Mouse (Mus musculus) left cerebral cortex, adult 2 months (tissue): ENCODE results near the gene Ubash3b. TPM values are rescaled to one million over a fixed set of nuclear protein-coding genes. Genes with fewer than 3 reads are reported as not detected.

Experiments
- DNase-seq, 2 experiments: peaks; one replicate each; pipeline ENCODE4 v3.0.0; 2021 to 2022; ENCODE audit warnings: low spot score in 2 of 2, mixed read lengths in 1 of 2; ENCODE audit errors: extremely low spot score in 1 of 2
- H3K27ac ChIP-seq: fragments of 200-600 bp; 2 replicates; pipeline ENCODE4 v1.8.1; 2022
- H3K4me3 ChIP-seq: fragments of 200-600 bp; 2 replicates; pipeline ENCODE4 v1.8.1; 2022
- CTCF ChIP-seq: fragments of 200-600 bp; IDR thresholded peaks from 2 replicates; pipeline ENCODE4 v1.8.1; 2022; ENCODE audit warnings: antibody characterized with exemption, mild to moderate bottlenecking, moderate library complexity
- intact Hi-C: fragments of 180-260 bp; cut with DNase I; formaldehyde crosslinking; loops from one replicate; pipeline ENCODE4 v1.15.1; 2025
- total RNA-seq, 2 experiments: library from RNA; stranded (reverse); gene quantifications; 2 replicates each; pipeline ENCODE4 v1.2.3; 2021

Gene Ubash3b
- total RNA-seq, 2 experiments from 2014 or later: 23.5 to 26.7 TPM

DNA sequence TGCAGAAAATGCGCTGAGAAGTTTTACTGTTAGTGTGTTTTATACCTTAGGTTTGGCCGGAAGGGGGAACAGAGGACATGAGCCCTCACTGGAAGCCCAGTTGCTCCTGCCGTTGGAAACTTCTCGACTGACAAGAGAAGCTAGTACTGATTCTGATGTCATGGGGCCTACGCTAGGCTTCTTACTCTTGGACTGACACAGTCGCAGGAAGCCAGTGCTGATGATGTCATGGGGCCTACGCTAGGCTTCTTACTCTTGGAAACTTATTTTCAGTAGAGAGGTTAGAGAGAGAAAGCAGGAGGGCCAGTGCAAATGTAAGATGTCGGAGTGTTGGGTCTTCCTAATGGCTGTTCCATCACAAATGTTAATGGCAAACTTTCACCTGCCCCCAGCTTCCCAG, 57.8 kb downstream of the Ubash3b start:
- intact Hi-C loops: no loop called here
- Histone ChIP-seq H3K4me3 (no peak overlapping the region), H3K27ac (no peak overlapping the region)
- no peak for DNase-seq
- no peak for TF ChIP-seq CTCF

DNA sequence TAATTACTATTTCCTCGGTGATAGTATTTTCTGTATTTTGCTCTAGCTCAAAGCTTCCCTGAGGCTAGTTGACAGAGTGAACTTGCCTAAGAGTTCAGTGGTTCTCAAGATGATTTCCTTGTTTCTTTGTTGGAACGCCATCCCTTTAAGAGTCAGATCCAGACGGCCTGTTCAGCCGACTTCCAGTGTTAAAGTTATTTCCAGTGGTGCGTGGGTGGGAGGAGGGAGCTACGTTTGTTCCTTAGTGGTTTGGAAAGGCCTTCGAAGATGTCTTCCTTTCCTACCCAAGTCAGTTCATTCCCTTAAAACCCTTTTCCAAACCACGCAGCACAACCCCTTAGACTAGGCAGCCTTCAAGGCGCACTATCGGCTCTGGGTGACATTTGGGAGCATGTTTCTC, 58.9 kb downstream of the Ubash3b start:
- H3K4me3 ChIP-seq: no peak overlapping the region
- intact Hi-C loops: no loop called here
- peak overlapping the region; percentile 59 for H3K27ac ChIP-seq
- no peak for DNase-seq
- no peak for TF ChIP-seq CTCF

DNA sequence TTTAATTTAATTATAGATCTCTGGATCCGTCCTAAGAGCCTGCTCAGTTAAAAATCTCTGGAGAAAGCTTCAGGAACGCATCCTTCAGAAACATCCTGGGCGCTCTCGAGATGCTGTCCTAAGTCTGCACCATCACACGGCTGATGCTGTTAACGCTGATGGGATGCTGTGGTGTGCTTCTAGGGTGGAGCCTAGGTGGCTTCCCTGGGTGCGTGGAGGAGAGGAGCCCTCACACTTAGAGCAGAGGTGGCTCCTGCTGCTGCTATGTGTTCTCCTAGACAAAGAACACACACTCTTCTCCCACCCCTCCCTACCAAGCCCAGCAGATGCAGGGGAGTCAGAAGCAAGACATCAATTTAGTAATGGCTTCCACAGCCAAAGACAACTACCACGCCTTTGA, 61.6 kb downstream of the Ubash3b start:
- intact Hi-C loops: no loop called here

DNA sequence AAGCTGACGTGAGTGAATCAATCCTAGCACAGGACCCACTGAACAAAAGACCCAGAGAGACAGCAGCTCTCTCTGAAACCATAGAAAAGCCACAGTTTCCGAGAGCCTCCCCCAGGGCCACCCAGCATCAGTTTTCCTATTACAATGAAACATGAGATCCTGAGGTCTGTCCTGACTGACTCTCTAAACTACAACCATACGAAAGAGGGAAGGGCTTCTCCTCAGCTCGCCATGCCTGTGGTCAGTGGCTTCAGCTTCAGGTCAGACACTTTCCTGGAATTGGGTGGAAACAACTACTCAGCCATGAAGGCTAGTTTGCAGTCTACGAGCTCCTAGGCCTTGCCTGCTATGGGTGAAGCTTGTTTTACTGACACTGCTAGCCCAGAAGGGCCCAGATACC, 62.4 kb downstream of the Ubash3b start:
- no peak for DNase-seq
- Histone ChIP-seq H3K27ac (no peak overlapping the region), H3K4me3 (no peak overlapping the region)
- no peak for TF ChIP-seq CTCF
- intact Hi-C loops: no loop called here

More for the DNA sequence above, 61.6 kb downstream of the Ubash3b start:
- H3K27ac ChIP-seq: no peak overlapping the region
- DNase-seq: no peak
- no peak overlapping the region for H3K4me3 ChIP-seq
- TF ChIP-seq CTCF: no peak

DNA sequence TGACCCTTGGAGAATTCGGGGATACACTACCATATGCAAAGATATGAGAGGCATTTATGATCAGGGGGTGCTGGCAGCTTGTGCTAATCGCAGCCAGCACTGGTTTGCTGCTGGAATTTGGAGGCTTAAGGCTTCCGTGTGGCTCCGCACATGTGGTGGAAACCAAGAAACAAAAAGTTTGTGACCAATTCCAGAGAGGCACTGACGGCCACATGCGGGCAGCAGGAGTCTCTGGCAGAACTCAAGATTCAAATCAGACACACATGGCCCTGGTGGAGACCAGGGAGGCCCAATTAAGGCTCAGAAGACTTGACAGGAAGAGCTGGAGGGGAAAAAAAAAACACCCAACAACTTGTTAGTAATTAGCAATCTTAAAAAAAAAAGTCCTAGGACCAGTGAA, 63.4 kb downstream of the Ubash3b start:
- TF ChIP-seq CTCF: no peak
- intact Hi-C loops: no loop called here
- Histone ChIP-seq H3K27ac (no peak overlapping the region), H3K4me3 (no peak overlapping the region)
- DNase-seq: no peak

DNA sequence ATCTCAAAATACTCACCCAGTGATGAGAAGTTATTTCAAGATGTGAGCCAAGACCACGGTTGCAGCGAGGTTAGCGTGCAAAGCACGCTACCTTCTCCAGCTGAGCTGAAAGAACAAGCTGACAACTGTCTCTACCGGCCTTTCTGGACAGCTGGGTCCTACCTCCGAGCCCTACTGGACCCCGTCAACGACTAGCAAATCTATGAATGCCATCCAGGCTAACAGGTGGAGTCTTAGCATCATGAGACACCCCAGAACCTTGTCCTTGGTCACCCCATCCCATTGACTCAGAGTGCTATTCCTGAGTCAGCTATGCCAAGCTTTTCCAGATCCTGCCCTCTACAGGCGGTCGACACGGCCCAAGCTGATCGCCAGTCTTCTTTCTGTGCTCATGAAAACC, 69.5 kb downstream of the Ubash3b start:
- DNase-seq: no peak
- intact Hi-C loops: no loop called here
- H3K27ac ChIP-seq: no peak overlapping the region
- no peak; the same call in 1 of the 2 replicates for TF ChIP-seq CTCF
- no peak overlapping the region for H3K4me3 ChIP-seq

DNA sequence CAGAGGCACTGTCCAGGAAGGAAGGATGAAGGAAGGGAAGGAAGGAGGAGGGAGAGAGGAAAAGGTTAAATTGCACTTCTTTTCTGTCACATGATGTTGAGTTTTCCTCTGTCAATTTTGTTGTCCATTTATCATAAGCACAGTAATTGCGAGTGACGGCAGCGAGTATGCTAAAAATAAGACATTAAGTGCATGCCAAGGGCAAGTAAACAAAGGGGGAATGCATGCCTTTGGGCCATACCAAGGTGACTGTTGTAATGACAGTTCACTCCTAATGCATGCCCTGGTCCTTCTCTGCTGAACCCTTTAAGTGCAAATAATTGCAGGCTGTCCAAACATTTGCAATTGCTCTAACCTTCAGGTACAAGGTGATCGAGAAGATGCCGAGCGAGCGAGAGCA, 70.3 kb downstream of the Ubash3b start:
- H3K27ac ChIP-seq: no peak overlapping the region
- no peak for TF ChIP-seq CTCF
- DNase-seq: no peak
- intact Hi-C loops: no loop called here
- H3K4me3 ChIP-seq: no peak overlapping the region

DNA sequence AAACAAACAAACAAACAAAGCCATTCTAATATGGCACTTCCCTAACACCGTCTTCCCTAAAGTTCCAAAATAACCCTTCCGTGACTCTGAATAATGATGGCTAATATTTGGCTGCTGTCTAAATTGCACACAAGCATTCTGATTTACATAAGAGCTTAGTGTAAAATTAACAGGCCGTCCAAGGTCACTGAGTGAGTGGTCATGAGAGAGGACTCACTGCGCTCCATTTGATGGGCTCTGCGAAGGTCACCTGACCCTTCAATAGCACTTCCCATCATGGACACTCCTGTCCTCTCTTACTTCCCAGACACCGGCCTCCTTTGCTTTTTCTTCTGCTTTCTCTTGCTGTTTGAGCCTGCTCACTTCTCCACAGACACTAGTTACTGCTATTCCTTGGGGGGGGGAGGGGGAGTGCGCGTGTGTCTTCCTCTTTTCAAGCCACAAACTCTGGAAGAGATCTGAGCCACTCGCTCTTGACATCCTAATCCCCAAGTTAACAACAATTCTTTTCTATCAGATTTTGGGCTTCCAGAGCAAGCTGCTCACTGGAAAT, 73.6 kb downstream of the Ubash3b start:
- intact Hi-C loops: no loop called here
- no peak for DNase-seq
- no peak overlapping the region for H3K27ac ChIP-seq
- TF ChIP-seq CTCF: no peak
- no peak overlapping the region for H3K4me3 ChIP-seq

DNA sequence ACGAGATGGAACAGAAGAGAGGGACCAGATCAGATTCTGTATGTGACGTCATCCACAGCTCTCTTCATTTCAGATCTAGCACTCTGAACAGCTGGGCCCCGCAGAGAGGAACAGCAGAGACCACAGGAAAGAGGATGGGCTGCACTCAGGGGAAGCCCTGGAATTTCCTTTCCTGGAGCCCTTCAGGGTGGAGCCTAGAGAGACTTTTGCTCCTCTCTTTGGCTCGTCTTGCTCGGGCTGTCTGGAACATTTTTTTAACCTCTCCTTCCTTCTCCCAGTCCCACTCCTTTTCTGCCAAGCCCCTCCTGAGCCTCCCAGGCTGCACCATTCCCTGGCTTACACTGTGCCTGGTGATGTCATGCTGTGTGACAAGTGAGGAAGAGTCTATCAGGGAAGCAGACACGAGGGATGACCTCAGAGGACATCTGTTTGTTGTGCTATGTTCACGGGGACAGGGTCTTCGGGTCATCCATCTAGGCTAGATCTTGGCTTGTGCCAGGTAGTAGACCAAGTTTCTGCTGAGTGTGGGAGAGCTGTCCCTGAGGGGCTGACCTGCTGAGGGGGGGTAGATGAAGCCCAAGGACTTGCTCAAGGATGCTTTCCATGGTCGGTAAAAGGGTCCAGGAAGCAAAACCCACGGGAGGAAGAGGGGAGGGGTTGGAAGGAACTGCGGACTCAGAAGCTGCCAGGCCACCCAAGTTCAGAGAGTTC, 77.2 kb downstream of the Ubash3b start:
- intact Hi-C loops: no loop called here
- Histone ChIP-seq H3K4me3 (no peak overlapping the region), H3K27ac (peak overlapping the region; percentile 32; the same call in 1 of the 2 replicates)
- no peak for DNase-seq
- no peak for TF ChIP-seq CTCF

DNA sequence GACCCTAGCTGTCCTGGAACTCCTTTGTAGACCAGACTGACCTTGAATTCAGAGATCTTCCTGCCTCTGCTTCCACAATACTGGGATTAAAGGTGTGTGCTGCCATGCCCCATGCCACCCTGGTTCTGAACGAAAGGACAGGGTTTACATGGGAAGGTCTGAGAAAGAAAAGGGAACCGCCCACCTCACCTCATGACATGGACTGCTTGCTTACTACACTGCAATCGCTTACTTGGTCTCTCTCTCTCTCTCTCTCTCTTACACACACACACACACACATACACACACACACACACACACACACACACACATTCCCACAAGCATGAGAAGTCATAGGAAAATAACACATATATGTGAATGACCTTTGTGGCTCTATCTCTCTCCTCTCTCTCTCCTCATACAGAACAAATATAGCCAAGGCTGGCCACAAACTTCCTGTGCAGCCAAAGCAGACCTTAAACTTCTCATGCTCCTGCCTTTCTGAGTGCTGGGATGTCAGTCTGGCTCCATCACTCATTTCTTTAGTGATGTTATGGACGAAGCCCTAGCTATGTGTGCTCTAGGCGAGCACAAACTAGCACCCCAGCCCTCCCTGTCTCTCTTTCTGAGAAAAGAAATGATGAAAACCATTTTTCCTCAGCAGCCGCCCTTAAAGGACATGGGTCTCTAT, 78.0 kb downstream of the Ubash3b start:
- Histone ChIP-seq H3K4me3 (no peak overlapping the region), H3K27ac (no peak overlapping the region)
- intact Hi-C loops: no loop called here

DNA sequence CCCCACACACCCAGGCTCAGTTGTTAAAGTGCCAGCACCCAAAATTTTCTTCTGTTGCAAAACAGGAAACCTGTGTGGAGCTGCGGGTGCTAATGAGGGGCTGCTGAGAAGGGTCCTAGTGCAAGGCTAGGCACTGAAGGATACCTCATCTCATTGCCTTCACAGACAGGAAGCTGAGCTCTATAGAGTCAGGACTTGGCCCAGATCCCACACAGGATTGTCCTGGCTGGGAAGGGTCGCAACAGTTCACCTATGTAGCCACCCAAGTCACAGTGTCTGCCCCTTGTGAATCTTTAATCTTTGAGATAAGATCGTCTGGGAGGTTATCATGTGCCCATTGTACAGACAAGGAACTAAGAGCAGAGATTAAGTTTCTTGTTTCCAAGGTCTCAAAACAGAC, 78.6 kb downstream of the Ubash3b start:
- H3K4me3 ChIP-seq: no peak overlapping the region
- TF ChIP-seq CTCF: no peak
- DNase-seq: no peak
- H3K27ac ChIP-seq: no peak overlapping the region
- intact Hi-C loops: no loop called here

More for the DNA sequence above, 78.0 kb downstream of the Ubash3b start:
- no peak for DNase-seq
- TF ChIP-seq CTCF: no peak

DNA sequence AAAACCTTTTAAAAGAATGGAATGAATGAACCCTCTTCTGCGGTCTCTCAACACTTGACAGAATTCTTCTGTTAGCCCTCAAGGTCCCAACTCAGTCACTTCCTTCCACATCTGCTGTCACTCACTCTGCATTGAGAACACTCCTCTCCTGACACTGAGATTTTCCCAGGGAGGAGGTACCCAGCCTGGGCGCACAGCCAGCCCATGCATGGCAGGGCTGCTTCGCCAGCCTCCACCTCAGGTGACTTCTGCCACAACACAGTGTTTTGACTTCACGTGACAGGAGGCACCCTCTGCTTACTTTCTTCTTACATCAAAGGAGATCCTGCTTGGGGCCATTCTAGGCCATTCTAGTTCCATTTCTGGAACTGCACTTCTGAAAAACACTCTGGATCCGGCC, 80.6 kb downstream of the Ubash3b start:
- intact Hi-C loops: no loop called here
- no peak for TF ChIP-seq CTCF
- Histone ChIP-seq H3K27ac (no peak overlapping the region), H3K4me3 (no peak overlapping the region)
- DNase-seq: no peak
